Mouse (Mus musculus): Measurements from ENCODE around the gene Slc2a3.
"Not testable (repeated sequence)": the region's sequence is repeated elsewhere in the genome, so short reads cannot be mapped to it uniquely, and the experiment has no call there.

Slc2a3 gene

GRCm38 (mm10) chr6:122711455-122711854 lies 90.0 kb downstream of the Slc2a3 start:
- DNase-seq (ENCODE audit: low spot score in 2 of 2), result no peak

DNA sequence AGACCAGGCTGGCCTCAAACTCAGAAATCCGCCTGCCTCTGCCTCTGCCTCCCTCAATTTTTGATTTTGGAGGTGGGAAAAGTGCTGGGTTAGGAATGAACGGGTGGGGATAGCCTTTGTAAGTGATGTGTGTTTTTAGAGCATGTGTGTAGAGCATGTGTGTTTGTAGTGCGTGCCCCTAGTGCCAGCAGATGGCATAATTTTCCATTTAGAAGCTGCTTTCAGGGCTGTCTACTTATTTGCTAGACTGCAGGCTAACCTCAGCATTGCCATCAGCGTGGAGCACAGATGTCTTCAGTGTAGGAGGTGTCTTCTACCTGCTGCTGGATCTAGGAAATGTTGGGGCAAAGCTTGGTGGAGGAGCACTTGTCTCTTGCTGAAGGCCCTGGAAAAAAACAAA lies 92.6 kb downstream of the Slc2a3 start:
- DNase-seq (ENCODE audit: low spot score in 2 of 2), result no peak

- DNase-seq (ENCODE audit: low spot score in 2 of 2), result no peak
Observed at GRCm38 (mm10) chr6:122707036-122707800, 94.2 kb downstream of the Slc2a3 start, which contains the start of gene Nanog. Gene Nanog, plus strand, starts transcription at chr6:122707489.

DNA sequence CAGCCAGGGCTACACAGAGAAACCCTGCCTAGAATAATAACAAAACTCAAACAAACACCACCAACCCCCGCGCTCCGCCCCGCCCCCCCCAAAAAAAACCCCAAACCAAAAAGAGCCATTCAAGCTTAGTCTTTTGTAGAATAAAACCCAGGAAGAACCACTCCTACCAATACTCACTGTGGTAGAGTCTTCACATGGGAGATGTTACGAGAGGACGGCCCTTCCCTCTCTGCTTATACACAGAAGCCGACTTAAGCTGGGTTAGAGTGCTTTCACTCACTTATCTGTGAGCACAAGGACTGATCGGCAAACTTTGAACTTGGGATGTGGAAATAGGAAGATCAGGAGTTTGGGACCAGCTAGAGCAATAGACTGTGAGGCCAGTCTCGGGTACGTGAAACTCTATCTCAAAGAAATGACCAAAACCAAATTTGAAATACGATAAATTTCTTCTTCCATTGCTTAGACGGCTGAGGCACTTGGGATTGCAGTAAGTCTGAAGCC lies 95.1 kb downstream of the Slc2a3 start:
- no peak for DNase-seq (ENCODE audit: low spot score in 2 of 2)

GRCm38 (mm10) chr6:122703706-122704105 lies 97.7 kb downstream of the Slc2a3 start:
- DNase-seq (ENCODE audit: low spot score in 2 of 2), result no peak

DNA sequence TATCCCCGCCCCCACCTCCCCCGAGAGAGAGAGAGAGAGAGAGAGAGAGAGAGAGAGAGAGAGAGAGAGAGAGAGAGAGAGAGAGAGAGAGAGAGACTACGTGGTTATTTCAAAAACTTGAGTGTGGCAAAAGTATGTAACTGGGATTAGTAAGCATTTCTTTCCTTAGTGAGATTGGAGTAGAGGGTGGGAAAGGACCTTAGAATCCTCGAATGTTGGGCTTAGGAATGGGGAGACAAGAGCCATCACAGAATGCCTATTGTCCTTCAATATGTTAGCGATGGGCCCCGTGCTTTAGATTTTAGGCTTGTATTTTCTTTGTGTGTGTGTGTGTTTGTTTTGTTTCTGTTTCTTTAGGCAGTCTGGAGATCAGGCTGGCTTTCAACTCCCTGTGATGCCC lies 98.2 kb downstream of the Slc2a3 start:
- no peak for DNase-seq (ENCODE audit: low spot score in 2 of 2)

DNA sequence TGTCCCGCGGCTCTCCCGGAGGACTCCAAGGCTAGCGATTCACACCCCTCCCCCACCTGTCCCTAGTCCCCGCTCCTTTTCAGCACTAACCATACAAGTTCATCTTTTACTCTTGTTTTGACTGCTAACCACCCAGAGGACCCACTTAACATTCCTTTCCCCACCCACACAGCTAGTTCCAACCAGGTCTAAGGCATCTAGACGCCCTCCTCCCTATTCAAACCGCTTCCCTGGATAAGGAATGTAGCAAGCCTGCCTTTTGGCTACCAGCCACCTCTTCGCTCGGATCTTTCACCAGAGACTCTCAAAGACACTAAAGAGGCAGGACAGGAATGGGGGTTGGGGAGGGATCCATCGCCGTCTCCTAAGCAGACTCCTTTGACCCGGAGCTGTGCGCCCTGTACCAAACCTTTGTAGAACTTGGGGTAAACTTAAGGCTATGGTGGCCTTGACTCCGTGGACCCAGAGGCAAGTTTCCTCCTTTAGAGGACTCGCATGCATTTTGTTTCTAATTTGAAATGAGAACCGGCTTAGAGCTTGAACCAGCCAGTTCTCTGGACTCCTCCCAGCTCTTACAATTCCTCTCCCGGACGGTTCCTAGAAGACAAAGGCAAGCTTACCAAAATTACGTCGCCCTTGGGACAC lies 98.8 kb downstream of the Slc2a3 start:
- peak in 1 of 2 experiments; percentile 40 for DNase-seq (ENCODE audit: low spot score in 2 of 2)

DNA sequence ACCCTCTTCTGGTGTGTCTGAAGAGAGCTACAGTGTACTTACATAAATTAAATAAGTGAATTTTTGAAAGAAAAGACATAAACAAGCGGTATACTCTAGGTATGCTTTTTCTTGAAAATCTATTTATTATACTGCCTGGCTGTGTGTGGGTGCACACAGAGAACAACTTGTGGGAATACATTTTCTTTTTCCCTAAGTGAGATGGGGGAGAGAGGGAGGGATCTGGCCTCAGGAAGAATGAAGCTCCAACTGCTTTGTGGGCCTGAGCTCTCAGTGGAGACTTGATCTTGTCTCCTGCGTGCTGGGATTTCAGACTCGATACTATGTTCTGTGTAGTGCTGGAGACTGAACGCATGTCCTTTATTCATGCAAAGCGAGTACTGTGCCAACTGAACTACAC lies 99.6 kb downstream of the Slc2a3 start:
- no peak for DNase-seq (ENCODE audit: low spot score in 2 of 2)

GRCm38 (mm10) chr6:122699628-122700027 lies 101.8 kb downstream of the Slc2a3 start:
- not testable (repeated sequence) for DNase-seq (ENCODE audit: low spot score in 2 of 2)

GRCm38 (mm10) chr6:122695398-122695797 lies 106.0 kb downstream of the Slc2a3 start:
- DNase-seq (ENCODE audit: low spot score in 2 of 2), result no peak

GRCm38 (mm10) chr6:122690082-122690481 lies 111.4 kb downstream of the Slc2a3 start:
- no peak for DNase-seq (ENCODE audit: low spot score in 2 of 2)

DNA sequence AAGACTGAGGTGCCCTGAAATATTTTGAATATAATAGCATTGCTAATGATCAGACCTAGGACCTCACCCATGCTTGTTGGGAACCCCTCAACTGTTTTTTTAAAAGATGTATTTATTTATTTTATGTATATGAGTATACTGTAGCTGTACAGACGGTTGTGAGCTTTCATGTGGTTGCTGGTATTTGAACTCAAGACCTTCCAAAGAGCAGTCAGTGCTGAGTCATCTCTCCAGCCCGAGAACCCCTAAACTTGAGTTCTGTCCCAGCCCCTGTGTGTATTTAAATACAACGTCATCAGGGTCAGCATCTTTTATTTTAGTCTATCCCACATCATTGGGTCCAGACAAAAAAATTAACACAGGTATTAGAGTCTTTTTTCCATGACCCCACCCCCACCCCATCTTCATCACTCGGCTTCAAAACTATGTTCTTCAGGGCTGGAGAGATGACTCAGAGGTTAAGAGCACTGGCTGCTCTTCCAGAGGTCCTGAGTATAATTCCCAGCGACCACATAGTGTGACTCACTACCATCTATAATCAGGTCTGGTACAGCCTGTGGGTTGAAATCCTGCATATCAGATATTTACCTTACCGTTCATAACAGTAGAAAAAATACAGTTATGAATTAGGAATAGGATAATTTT lies 111.9 kb downstream of the Slc2a3 start:
- DNase-seq (ENCODE audit: low spot score in 2 of 2), result no peak

GRCm38 (mm10) chr6:122686709-122687108 lies 114.7 kb downstream of the Slc2a3 start:
- no peak for DNase-seq (ENCODE audit: low spot score in 2 of 2)

DNA sequence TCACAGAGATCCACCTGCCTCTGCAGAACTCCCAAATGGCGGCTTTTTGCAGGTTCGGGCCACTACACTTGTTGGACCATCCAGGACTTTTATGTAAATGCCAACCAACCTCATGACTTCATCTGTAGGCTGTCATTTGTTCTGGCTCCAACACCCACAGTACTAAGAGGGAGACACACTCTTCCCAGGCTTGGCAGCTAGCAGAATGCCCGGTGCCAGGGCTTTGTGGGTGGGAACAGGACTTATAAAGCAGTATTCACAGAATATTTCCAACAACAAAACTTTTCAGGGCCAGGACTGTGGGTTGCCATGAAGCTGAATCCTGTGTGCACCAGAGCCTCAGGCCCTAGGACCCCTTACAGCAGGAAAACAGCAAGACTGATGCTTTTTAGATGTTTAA lies 118.8 kb downstream of the Slc2a3 start:
- DNase-seq (ENCODE audit: low spot score in 2 of 2), result no peak

All from cerebellum, postnatal 4 days (tissue).